Mouse (Mus musculus) C2C12 (cell line): ENCODE data around the gene 1700109H08Rik.
"Not testable (repeated sequence)": the region's sequence is repeated elsewhere in the genome, so short reads cannot be mapped to it uniquely, and the experiment has no call there.

Experiments
- CEBPB ChIP-seq: IDR thresholded peaks from one replicate; pipeline ENCODE4 v1.6.1; 2011; ENCODE audit warnings: low read depth, mild to moderate bottlenecking, control low read depth, moderate library complexity
- CTCF ChIP-seq: IDR thresholded peaks from one replicate; pipeline ENCODE4 v1.5.1; 2011; ENCODE audit not compliant: control insufficient read depth, insufficient read depth, insufficient read length
- FOSL1 ChIP-seq: IDR thresholded peaks from one replicate; pipeline ENCODE4 v1.8.0; 2011; ENCODE audit warnings: mild to moderate bottlenecking, low read length; ENCODE audit not compliant: poor library complexity, insufficient read depth, severe bottlenecking
- MAX ChIP-seq: IDR thresholded peaks from one replicate; pipeline ENCODE4 v1.6.1; 2011; ENCODE audit warnings: mild to moderate bottlenecking, control low read depth
- MYOD1 ChIP-seq: IDR thresholded peaks from one replicate; pipeline ENCODE4 v1.6.1; 2011; ENCODE audit warnings: low read depth; ENCODE audit not compliant: control insufficient read depth, insufficient read length
- MYOG ChIP-seq: IDR thresholded peaks from one replicate; pipeline ENCODE4 v1.6.1; 2011; ENCODE audit not compliant: control insufficient read depth, insufficient read length; ENCODE audit errors: extremely low read depth
- USF1 ChIP-seq: IDR thresholded peaks from one replicate; pipeline ENCODE4 v1.6.1; 2011; ENCODE audit warnings: low read depth, mild to moderate bottlenecking, control low read depth, moderate library complexity

DNA sequence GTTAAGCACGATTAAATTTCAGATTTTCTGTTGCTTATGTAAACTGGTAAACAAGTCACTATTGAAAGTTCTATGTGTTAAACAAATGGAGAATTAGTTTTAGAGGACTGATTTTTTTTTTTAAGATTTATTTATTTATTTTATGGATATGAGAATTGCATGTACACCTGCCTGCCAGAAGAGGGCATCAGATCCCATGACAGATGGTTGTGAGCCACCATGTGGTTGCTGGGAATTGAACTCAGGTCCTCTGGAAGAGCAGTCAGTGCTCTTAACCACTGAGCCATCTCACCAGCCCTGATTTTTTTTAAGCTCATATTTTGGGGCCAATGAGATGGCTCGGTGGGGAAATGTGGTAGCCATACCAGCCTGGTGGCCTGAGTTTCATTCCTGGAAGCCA lies 40.5 kb downstream of the 1700109H08Rik start:
- TF ChIP-seq CTCF, MYOG, MAX, MYOD1, USF1, CEBPB, FOSL1: not testable (repeated sequence)
